Mouse (Mus musculus) forebrain, postnatal 0 days (tissue): ENCODE data around the gene Rgs6. TPM values are rescaled to one million over a fixed set of nuclear protein-coding genes. Genes with fewer than 3 reads are reported as not detected.
A peak's percentile ranks its signal among the peaks of the same experiment; 100 is the strongest.

Experiments used
- ATAC-seq: fragments of 200-750 bp; cut with Nextera tagmentation; 2 replicates; pipeline ENCODE4 v1.8.0; 2017; ENCODE audit warnings: mild to moderate bottlenecking, moderate library complexity
- DNase-seq: peaks from one replicate; pipeline ENCODE4 v3.0.0-alpha.2; 2015
- H3K27ac ChIP-seq: fragments of 300-500 bp; sonication (generic); 2 replicates; pipeline ENCODE4 v1.5.1; 2014; ENCODE audit warnings: low read depth, mild to moderate bottlenecking, antibody characterized with exemption, low read length, moderate library complexity, mixed read lengths
- H3K27me3 ChIP-seq: fragments of 300-500 bp; sonication (generic); 2 replicates; pipeline ENCODE4 v1.6.1; 2014; ENCODE audit warnings: mild to moderate bottlenecking, low read length, mixed read lengths; ENCODE audit not compliant: insufficient read depth
- H3K36me3 ChIP-seq: fragments of 300-500 bp; sonication (generic); 2 replicates; pipeline ENCODE4 v1.6.1; 2014; ENCODE audit warnings: mild to moderate bottlenecking, moderate library complexity; ENCODE audit not compliant: insufficient read depth
- H3K4me1 ChIP-seq: fragments of 300-500 bp; sonication (generic); 2 replicates; pipeline ENCODE4 v1.6.1; 2014; ENCODE audit warnings: antibody characterized with exemption; ENCODE audit not compliant: insufficient read depth
- H3K4me2 ChIP-seq: fragments of 300-500 bp; sonication (generic); 2 replicates; pipeline ENCODE4 v1.6.1; 2014; ENCODE audit warnings: low read depth, mild to moderate bottlenecking, moderate library complexity
- H3K4me3 ChIP-seq: fragments of 300-500 bp; sonication (generic); 2 replicates; pipeline ENCODE4 v1.5.1; 2014; ENCODE audit warnings: low read depth, low read length, mixed read lengths
- H3K9ac ChIP-seq: fragments of 300-500 bp; sonication (generic); 2 replicates; pipeline ENCODE4 v1.6.1; 2014; ENCODE audit warnings: mild to moderate bottlenecking
- H3K9me3 ChIP-seq: fragments of 300-500 bp; sonication (generic); 2 replicates; pipeline ENCODE4 v1.6.1; 2016; ENCODE audit warnings: low read length
- CTCF ChIP-seq: sonication (generic); IDR thresholded peaks from 2 replicates; pipeline ENCODE4 v1.5.1; 2016; ENCODE audit warnings: antibody characterized with exemption, control low read depth, low read depth
- WGBS: fragments of 180-500 bp; shearing (Covaris S2); extraction: QIAGEN DNeasy Blood & Tissue Kit; methylation state at CpG from one replicate; pipeline ENCODE4 v1.1.7; 2014; 5-methylcytosine and 5-hydroxymethylcytosine counted together
- polyA plus RNA-seq: library from polyadenylated mRNA; unstranded; fragments of >200 nt; fragmentation: Nextera tagmentation; extraction: Ambion mirVana; gene quantifications from 2 replicates; pipeline ENCODE4 v1.2.1, GENCODE M21; 2015
- total RNA-seq: library from RNA; depleted of rRNA; stranded (reverse); fragments of >200 nt; gene quantifications from 2 replicates; pipeline ENCODE4 v1.2.3, GENCODE M21; 2014

Rgs6 gene
- total and polyA plus RNA-seq, 2 experiments from 2014 or later: 16.8 to 19.6 TPM

GRCm38 (mm10) chr12:82985300-82985699 lies 397.2 kb downstream of the Rgs6 start:
- H3K4me2 ChIP-seq: no peak overlapping the region
- ATAC-seq (peak; percentile 88), DNase-seq (no peak)
- H3K9me3 ChIP-seq: no peaks in the 10 kb centered on the region
- H3K4me3 ChIP-seq: no peak overlapping the region
- H3K9ac ChIP-seq: no peak overlapping the region
- H3K36me3 ChIP-seq: no peaks in the 10 kb centered on the region
- no peaks in the 10 kb centered on the region for H3K4me1 ChIP-seq
- WGBS: 73% methylated on average over 8 of the region's 8 CpGs
- no peak for TF ChIP-seq CTCF
- H3K27me3 ChIP-seq: no peaks in the 10 kb centered on the region
- H3K27ac ChIP-seq: no peak overlapping the region

GRCm38 (mm10) chr12:82987661-82988060 lies 399.6 kb downstream of the Rgs6 start:
- Histone ChIP-seq H3K4me3 (no peak overlapping the region), H3K9ac (no peak overlapping the region), H3K27ac (no peak overlapping the region), H3K4me1 (no peaks in the 10 kb centered on the region), H3K9me3 (no peaks in the 10 kb centered on the region), H3K36me3 (no peaks in the 10 kb centered on the region), H3K4me2 (no peak overlapping the region), H3K27me3 (no peaks in the 10 kb centered on the region)
- no peak for DNase-seq
- TF ChIP-seq CTCF: no peak
- no peak for ATAC-seq
- 65% methylated on average over 1 of the region's 1 CpGs for WGBS

- no peak for DNase-seq
- no peaks in the 10 kb centered on the region for H3K36me3 ChIP-seq
- no peak for ATAC-seq
- no peak overlapping the region for H3K9ac ChIP-seq
- no peak overlapping the region for H3K4me3 ChIP-seq
- no peak overlapping the region for H3K27ac ChIP-seq
- 16% methylated on average over 4 of the region's 4 CpGs for WGBS
- H3K4me1 ChIP-seq: 0 out of 2 replicates have a peak, but pooled peaks cover 7% of the 10 kb centered on the region
- H3K27me3 ChIP-seq: no peaks in the 10 kb centered on the region
- TF ChIP-seq CTCF: no peak
- H3K4me2 ChIP-seq: no peak overlapping the region
- no peaks in the 10 kb centered on the region for H3K9me3 ChIP-seq
Measured at GRCm38 (mm10) chr12:82993905-82994304, 405.8 kb downstream of the Rgs6 start.

- DNase-seq: peak; percentile 59
- Histone ChIP-seq H3K9me3 (no peaks in the 10 kb centered on the region), H3K4me3 (no peak overlapping the region), H3K27ac (0 out of 2 replicates have a peak overlapping the region, but pooled peaks have one; percentile 21), H3K27me3 (no peaks in the 10 kb centered on the region), H3K4me2 (no peak overlapping the region), H3K9ac (no peak overlapping the region), H3K4me1 (0 out of 2 replicates have a peak, but pooled peaks cover 7% of the 10 kb centered on the region), H3K36me3 (no peaks in the 10 kb centered on the region)
- ATAC-seq: peak; percentile 51
- WGBS: 30% methylated on average over 4 of the region's 4 CpGs
- no peak for TF ChIP-seq CTCF
Measured at GRCm38 (mm10) chr12:82996775-82997174, 408.7 kb downstream of the Rgs6 start.

GRCm38 (mm10) chr12:82998682-82999332 lies 410.7 kb downstream of the Rgs6 start:
- no peak for TF ChIP-seq CTCF
- WGBS: 65% methylated on average over 10 of the region's 10 CpGs
- peak; percentile 43 for ATAC-seq

GRCm38 (mm10) chr12:82999333-83000032 lies 411.4 kb downstream of the Rgs6 start:
- no peak overlapping the region for H3K4me2 ChIP-seq
- 53% methylated on average over 7 of the region's 7 CpGs for WGBS
- no peak for TF ChIP-seq CTCF
- no peak overlapping the region for H3K9ac ChIP-seq
- 0 out of 2 replicates have a peak, but pooled peaks cover 7% of the 10 kb centered on the region for H3K4me1 ChIP-seq
- H3K36me3 ChIP-seq: no peaks in the 10 kb centered on the region
- DNase-seq: no peak
- no peaks in the 10 kb centered on the region for H3K27me3 ChIP-seq
- peak; percentile 1; the same call in 1 of the 2 replicates for ATAC-seq
- H3K4me3 ChIP-seq: no peak overlapping the region
- no peaks in the 10 kb centered on the region for H3K9me3 ChIP-seq
- H3K27ac ChIP-seq: no peak overlapping the region

More at GRCm38 (mm10) chr12:82998682-82999332, 410.7 kb downstream of the Rgs6 start:
- no peaks in the 10 kb centered on the region for H3K27me3 ChIP-seq
- H3K4me3 ChIP-seq: no peak overlapping the region
- H3K36me3 ChIP-seq: no peaks in the 10 kb centered on the region
- H3K4me2 ChIP-seq: no peak overlapping the region
- 0 out of 2 replicates have a peak, but pooled peaks cover 7% of the 10 kb centered on the region for H3K4me1 ChIP-seq
- DNase-seq: peak; percentile 51
- peak overlapping the region; percentile 1; the same call in 1 of the 2 replicates for H3K27ac ChIP-seq
- H3K9me3 ChIP-seq: no peaks in the 10 kb centered on the region
- H3K9ac ChIP-seq: no peak overlapping the region

GRCm38 (mm10) chr12:83000033-83000570 lies 412.0 kb downstream of the Rgs6 start:
- DNase-seq (no peak), ATAC-seq (no peak)
- Histone ChIP-seq H3K9me3 (no peaks in the 10 kb centered on the region), H3K9ac (no peak overlapping the region), H3K36me3 (no peaks in the 10 kb centered on the region), H3K27me3 (no peaks in the 10 kb centered on the region), H3K27ac (peak overlapping the region; percentile 4; the same call in 1 of the 2 replicates), H3K4me3 (no peak overlapping the region), H3K4me1 (0 out of 2 replicates have a peak, but pooled peaks cover 7% of the 10 kb centered on the region), H3K4me2 (no peak overlapping the region)
- TF ChIP-seq CTCF: no peak
- 72% methylated on average over 11 of the region's 11 CpGs for WGBS
